Comparison of ENCODE assay signal across 14 mouse cellular contexts in genomic region chr17:44208900-44209299, GRCm38 (mm10).
"Had no signal": no experiment of that assay in that cellular context is flagged by ENCODE, and none has a peak within 500 bp of the region (broad histone marks: within the 10 kb centered on the region; RNA-seq: fewer than 3 reads in every experiment).

No protein-coding gene starts in this region.

- ATAC-seq: midbrain, embryonic 16.5 days had no signal

- H3K9me3 ChIP-seq: limb, embryonic 12.5 days; megakaryocyte, embryonic 14.5 days; midbrain, embryonic 12.5 days; stomach, embryonic 15.5 days had no signal

- H3K4me2 ChIP-seq: limb, embryonic 12.5 days; midbrain, embryonic 12.5 days; stomach, embryonic 15.5 days had no signal

- H3K4me1 ChIP-seq: limb, embryonic 12.5 days; megakaryocyte, embryonic 14.5 days; midbrain, embryonic 12.5 days; stomach, embryonic 15.5 days had no signal

- H3K36me3 ChIP-seq: limb, embryonic 12.5 days; midbrain, embryonic 12.5 days; stomach, embryonic 15.5 days had no signal

- H3K4me3 ChIP-seq: limb, embryonic 12.5 days; megakaryocyte, embryonic 14.5 days; midbrain, embryonic 12.5 days; stomach, embryonic 15.5 days had no signal

- H3K27ac ChIP-seq: limb, embryonic 12.5 days; liver, embryonic 14.5 days; macrophage; midbrain, embryonic 12.5 days; stomach, embryonic 15.5 days had no signal

- H3K9ac ChIP-seq: limb, embryonic 12.5 days; liver, embryonic 14.5 days; midbrain, embryonic 12.5 days; stomach, embryonic 15.5 days had no signal

- DNase-seq: kidney, adult 11 months; kidney, adult 9 months; kidney, postnatal 14 days; liver; lung, adult 2 months; lung, postnatal 10 days; thymus, postnatal 36 days had no signal

- H3K27me3 ChIP-seq: limb, embryonic 12.5 days; megakaryocyte, embryonic 14.5 days; midbrain, embryonic 12.5 days; stomach, embryonic 15.5 days had no signal
